Mouse (Mus musculus): ENCODE data around the gene Extl1. TPM values are rescaled to one million over a fixed set of nuclear protein-coding genes. Genes with fewer than 3 reads are reported as not detected.

Extl1 gene
- polyA plus RNA-seq, 1 experiment = 22.4 TPM

DNA sequence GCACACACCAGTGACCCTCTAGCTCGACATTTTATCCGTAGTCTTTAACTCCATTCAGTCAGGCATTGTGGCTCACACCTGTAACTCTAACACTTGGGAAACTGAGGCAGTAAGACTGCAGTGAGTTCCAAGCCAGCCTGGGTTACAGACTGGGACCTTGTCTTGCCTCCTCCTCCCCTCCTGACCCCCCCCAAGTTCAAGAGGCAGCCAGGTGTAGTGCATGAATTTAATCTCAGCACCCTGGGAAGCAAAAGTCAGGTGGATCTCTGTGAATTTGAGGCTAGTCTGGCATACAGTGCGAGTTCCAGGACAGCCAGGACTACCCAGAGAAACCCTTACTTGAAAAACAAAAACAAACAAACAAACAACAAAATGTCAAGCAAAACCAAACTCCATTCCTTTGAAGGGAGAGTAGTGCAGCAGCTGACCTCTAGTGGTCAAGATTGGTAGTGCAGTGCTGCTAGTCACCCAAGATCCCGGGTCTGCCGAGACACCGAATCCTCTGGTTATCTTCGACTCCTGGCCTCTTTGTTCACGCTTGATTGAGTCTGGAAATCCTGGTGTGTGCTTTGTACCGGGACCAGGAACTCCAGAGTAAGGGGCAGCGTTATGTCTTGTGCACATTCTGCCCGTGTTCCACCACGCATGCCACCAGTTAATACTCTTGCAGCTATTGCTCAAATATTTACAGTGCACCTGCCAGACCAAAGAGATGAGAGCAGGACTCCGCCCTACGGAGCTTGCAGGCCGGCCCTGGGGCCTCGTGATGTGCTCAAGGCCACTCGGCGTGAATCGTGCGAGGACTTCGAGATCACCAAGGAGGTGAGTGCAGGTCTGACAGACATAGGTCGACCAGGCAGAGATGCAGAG is 26.8 kb downstream of the Extl1 start:
- Histone ChIP-seq H3K4me2 (ENCODE audit: low read depth) (peak overlapping the region; percentile 25), H3K4me3 (no peak overlapping the region), H3K36me3 (ENCODE audit: control insufficient read depth, insufficient read depth) (no peaks in the 10 kb centered on the region), H3ac (ENCODE audit: control insufficient read depth, insufficient read length) (no peak overlapping the region), H3K79me2 (ENCODE audit: control insufficient read depth, insufficient read depth) (no peaks in the 10 kb centered on the region), H3K27me3 (ENCODE audit: control insufficient read depth, insufficient read depth, insufficient read length) (peaks cover 4% of the 10 kb centered on the region)
- TF ChIP-seq POLR2AphosphoS2 (IDR thresholded peaks at IDR 0.05; ENCODE audit: insufficient read length, low read depth) (no peak), CEBPB (IDR thresholded peaks at IDR 0.05; ENCODE audit: insufficient read depth, poor library complexity, severe bottlenecking) (no peak), POLR2A (IDR thresholded peaks at IDR 0.05; ENCODE audit: insufficient read length, low read depth) (no peak), MYOG (IDR thresholded peaks at IDR 0.05; ENCODE audit: control insufficient read depth in 1 of 3, insufficient read depth in 1 of 3, insufficient read length in 2 of 3, low read depth in 2 of 3) (no peak), MYOD1 (IDR thresholded peaks at IDR 0.05; ENCODE audit: control insufficient read depth in 1 of 3, insufficient read length in 2 of 3, low read depth in 2 of 3) (no peak), REST (IDR thresholded peaks at IDR 0.05; ENCODE audit: insufficient read depth, insufficient read length) (no peak), SRF (IDR thresholded peaks at IDR 0.05; ENCODE audit: control insufficient read depth, insufficient read length, low read depth) (no peak), TCF12 (IDR thresholded peaks at IDR 0.05; ENCODE audit: insufficient read depth, poor library complexity, severe bottlenecking) (no peak), TCF3 (IDR thresholded peaks at IDR 0.05; ENCODE audit: insufficient read length, low read depth) (no peak), USF1 (IDR thresholded peaks at IDR 0.05; ENCODE audit: low read depth) (no peak), MAX (IDR thresholded peaks at IDR 0.05; ENCODE audit: low read depth) (no peak), E2F4 (IDR thresholded peaks at IDR 0.05; ENCODE audit: insufficient read depth) (no peak)

GRCm38 (mm10) chr4:134355841-134356452 is 27.7 kb downstream of the Extl1 start:
- H3K79me2 ChIP-seq (ENCODE audit: control insufficient read depth, insufficient read depth) = no peaks in the 10 kb centered on the region
- TF ChIP-seq POLR2AphosphoS2 (IDR thresholded peaks at IDR 0.05; ENCODE audit: insufficient read length, low read depth) = peak; percentile 4
- peak in 2 of 3 experiments; percentile 48 to 83 for TF ChIP-seq MYOD1 (IDR thresholded peaks at IDR 0.05; ENCODE audit: control insufficient read depth in 1 of 3, insufficient read length in 2 of 3, low read depth in 2 of 3)
- peak in 2 of 3 experiments; percentile 65 to 88 for TF ChIP-seq MYOG (IDR thresholded peaks at IDR 0.05; ENCODE audit: control insufficient read depth in 1 of 3, insufficient read depth in 1 of 3, insufficient read length in 2 of 3, low read depth in 2 of 3)
- no peak for TF ChIP-seq E2F4 (IDR thresholded peaks at IDR 0.05; ENCODE audit: insufficient read depth)
- H3ac ChIP-seq (ENCODE audit: control insufficient read depth, insufficient read length) = no peak overlapping the region
- no peak overlapping the region for H3K4me3 ChIP-seq
- peak overlapping the region; percentile 36 for H3K4me2 ChIP-seq (ENCODE audit: low read depth)
- no peaks in the 10 kb centered on the region for H3K36me3 ChIP-seq (ENCODE audit: control insufficient read depth, insufficient read depth)
- peaks cover 4% of the 10 kb centered on the region for H3K27me3 ChIP-seq (ENCODE audit: control insufficient read depth, insufficient read depth, insufficient read length)

GRCm38 (mm10) chr4:134353527-134354409 is 29.9 kb downstream of the Extl1 start:
- no peaks in the 10 kb centered on the region for H3K27me3 ChIP-seq (ENCODE audit: control insufficient read depth, insufficient read depth, insufficient read length)
- H3K36me3 ChIP-seq (ENCODE audit: control insufficient read depth, insufficient read depth) = no peaks in the 10 kb centered on the region
- no peak overlapping the region for H3K4me2 ChIP-seq (ENCODE audit: low read depth)
- no peak for TF ChIP-seq TCF12 (IDR thresholded peaks at IDR 0.05; ENCODE audit: insufficient read depth, poor library complexity, severe bottlenecking)
- no peak for TF ChIP-seq MYOD1 (IDR thresholded peaks at IDR 0.05; ENCODE audit: control insufficient read depth in 1 of 3, insufficient read length in 2 of 3, low read depth in 2 of 3)
- TF ChIP-seq USF1 (IDR thresholded peaks at IDR 0.05; ENCODE audit: low read depth) = no peak
- TF ChIP-seq POLR2A (IDR thresholded peaks at IDR 0.05; ENCODE audit: insufficient read length, low read depth) = no peak
- TF ChIP-seq REST (IDR thresholded peaks at IDR 0.05; ENCODE audit: insufficient read depth, insufficient read length) = no peak
- TF ChIP-seq TCF3 (IDR thresholded peaks at IDR 0.05; ENCODE audit: insufficient read length, low read depth) = no peak
- no peak for TF ChIP-seq CEBPB (IDR thresholded peaks at IDR 0.05; ENCODE audit: insufficient read depth, poor library complexity, severe bottlenecking)
- no peak for TF ChIP-seq E2F4 (IDR thresholded peaks at IDR 0.05; ENCODE audit: insufficient read depth)
- TF ChIP-seq MAX (IDR thresholded peaks at IDR 0.05; ENCODE audit: low read depth) = no peak
- no peak for TF ChIP-seq POLR2AphosphoS2 (IDR thresholded peaks at IDR 0.05; ENCODE audit: insufficient read length, low read depth)
- no peak for TF ChIP-seq SRF (IDR thresholded peaks at IDR 0.05; ENCODE audit: control insufficient read depth, insufficient read length, low read depth)
- no peak for TF ChIP-seq MYOG (IDR thresholded peaks at IDR 0.05; ENCODE audit: control insufficient read depth in 1 of 3, insufficient read depth in 1 of 3, insufficient read length in 2 of 3, low read depth in 2 of 3)
- H3K79me2 ChIP-seq (ENCODE audit: control insufficient read depth, insufficient read depth) = no peaks in the 10 kb centered on the region
- no peak overlapping the region for H3ac ChIP-seq (ENCODE audit: control insufficient read depth, insufficient read length)
- no peak overlapping the region for H3K4me3 ChIP-seq

DNA sequence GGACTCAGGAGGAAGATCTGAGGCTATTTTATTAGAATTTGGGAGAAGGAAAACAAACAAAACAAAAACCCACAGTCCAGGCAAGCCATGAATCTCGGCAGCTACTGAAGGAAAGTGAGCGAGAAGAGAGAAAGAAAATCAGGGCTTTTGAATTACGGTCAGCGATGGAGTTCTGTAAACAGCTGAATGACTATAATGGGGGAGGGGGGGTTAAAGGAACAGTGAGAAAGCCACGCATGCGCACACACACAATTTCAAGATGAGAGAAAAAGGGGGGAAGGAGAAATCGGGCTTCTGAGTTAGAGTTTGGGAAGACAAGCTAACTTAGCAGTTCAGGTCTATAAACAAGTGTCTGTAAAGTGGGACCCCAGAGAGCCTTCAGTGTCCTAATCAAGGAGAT is 30.7 kb downstream of the Extl1 start:
- TF ChIP-seq SRF (IDR thresholded peaks at IDR 0.05; ENCODE audit: control insufficient read depth, insufficient read length, low read depth) (no peak), POLR2AphosphoS2 (IDR thresholded peaks at IDR 0.05; ENCODE audit: insufficient read length, low read depth) (no peak), MAX (IDR thresholded peaks at IDR 0.05; ENCODE audit: low read depth) (no peak), USF1 (IDR thresholded peaks at IDR 0.05; ENCODE audit: low read depth) (no peak), TCF12 (IDR thresholded peaks at IDR 0.05; ENCODE audit: insufficient read depth, poor library complexity, severe bottlenecking) (no peak), MYOD1 (IDR thresholded peaks at IDR 0.05; ENCODE audit: control insufficient read depth in 1 of 3, insufficient read length in 2 of 3, low read depth in 2 of 3) (no peak), CEBPB (IDR thresholded peaks at IDR 0.05; ENCODE audit: insufficient read depth, poor library complexity, severe bottlenecking) (no peak), POLR2A (IDR thresholded peaks at IDR 0.05; ENCODE audit: insufficient read length, low read depth) (no peak), E2F4 (IDR thresholded peaks at IDR 0.05; ENCODE audit: insufficient read depth) (no peak), TCF3 (IDR thresholded peaks at IDR 0.05; ENCODE audit: insufficient read length, low read depth) (no peak), MYOG (IDR thresholded peaks at IDR 0.05; ENCODE audit: control insufficient read depth in 1 of 3, insufficient read depth in 1 of 3, insufficient read length in 2 of 3, low read depth in 2 of 3) (no peak), REST (IDR thresholded peaks at IDR 0.05; ENCODE audit: insufficient read depth, insufficient read length) (no peak)
- no peak overlapping the region for H3ac ChIP-seq (ENCODE audit: control insufficient read depth, insufficient read length)
- H3K4me3 ChIP-seq = no peak overlapping the region
- no peaks in the 10 kb centered on the region for H3K27me3 ChIP-seq (ENCODE audit: control insufficient read depth, insufficient read depth, insufficient read length)
- H3K79me2 ChIP-seq (ENCODE audit: control insufficient read depth, insufficient read depth) = no peaks in the 10 kb centered on the region
- H3K4me2 ChIP-seq (ENCODE audit: low read depth) = no peak overlapping the region
- H3K36me3 ChIP-seq (ENCODE audit: control insufficient read depth, insufficient read depth) = no peaks in the 10 kb centered on the region

Data from myocyte (in vitro differentiated cells).